Mouse (Mus musculus): ENCODE data around the gene Ulk2.
A peak's percentile ranks its signal among the peaks of the same experiment; 100 is the strongest.
"Not testable (repeated sequence)": the region's sequence is repeated elsewhere in the genome, so short reads cannot be mapped to it uniquely, and the experiment has no call there.

The Ulk2 gene

GRCm38 (mm10) chr11:61854988-61855411 lies at the start of gene Ulk2:
Gene Ulk2 (minus strand): TSS chr11:61855073.
- DNase-seq (ENCODE audit: low spot score in 2 of 2), result peak; percentile 84 to 87

GRCm38 (mm10) chr11:61882183-61882582 lies 27.3 kb upstream of the Ulk2 start:
- peak in 1 of 2 experiments; percentile 5 for DNase-seq (ENCODE audit: low spot score in 2 of 2)

GRCm38 (mm10) chr11:61879921-61880320 lies 25.0 kb upstream of the Ulk2 start:
- no peak for DNase-seq (ENCODE audit: low spot score in 2 of 2)

- DNase-seq (ENCODE audit: low spot score in 2 of 2), result peak in 1 of 2 experiments; percentile 43
Measured at GRCm38 (mm10) chr11:61871881-61872280, 17.0 kb upstream of the Ulk2 start.

GRCm38 (mm10) chr11:61866856-61867255 lies 12.0 kb upstream of the Ulk2 start:
- DNase-seq (ENCODE audit: low spot score in 2 of 2), result no peak

GRCm38 (mm10) chr11:61861781-61862547 lies 7.1 kb upstream of the Ulk2 start:
- DNase-seq (ENCODE audit: low spot score in 2 of 2), result no peak

- DNase-seq (ENCODE audit: low spot score in 2 of 2), result no peak
Measured at GRCm38 (mm10) chr11:61859316-61859715, 4.4 kb upstream of the Ulk2 start.

GRCm38 (mm10) chr11:61855539-61855938 lies 666 bp upstream of the Ulk2 start:
- no peak for DNase-seq (ENCODE audit: low spot score in 2 of 2)

- peak; percentile 68 to 84 for DNase-seq (ENCODE audit: low spot score in 2 of 2)
Measured at GRCm38 (mm10) chr11:61854211-61854987, 474 bp downstream of the Ulk2 start.

GRCm38 (mm10) chr11:61853659-61854058 lies 1.2 kb downstream of the Ulk2 start:
- no peak for DNase-seq (ENCODE audit: low spot score in 2 of 2)

GRCm38 (mm10) chr11:61852916-61853315 lies 2.0 kb downstream of the Ulk2 start:
- DNase-seq (ENCODE audit: low spot score in 2 of 2), result no peak

GRCm38 (mm10) chr11:61851195-61851594 lies 3.7 kb downstream of the Ulk2 start:
- DNase-seq (ENCODE audit: low spot score in 2 of 2), result no peak

GRCm38 (mm10) chr11:61840663-61841062 lies 14.2 kb downstream of the Ulk2 start:
- DNase-seq (ENCODE audit: low spot score in 2 of 2), result not testable (repeated sequence)

- DNase-seq (ENCODE audit: low spot score in 2 of 2), result no peak
Measured at GRCm38 (mm10) chr11:61839940-61840339, 14.9 kb downstream of the Ulk2 start.

- DNase-seq (ENCODE audit: low spot score in 2 of 2), result no peak
Measured at GRCm38 (mm10) chr11:61839182-61839581, 15.7 kb downstream of the Ulk2 start.

GRCm38 (mm10) chr11:61809793-61810192 lies 45.1 kb downstream of the Ulk2 start:
- no peak for DNase-seq (ENCODE audit: low spot score in 2 of 2)

GRCm38 (mm10) chr11:61808551-61809117 lies 46.2 kb downstream of the Ulk2 start:
- DNase-seq (ENCODE audit: low spot score in 2 of 2), result no peak

- no peak for DNase-seq (ENCODE audit: low spot score in 2 of 2)
Measured at GRCm38 (mm10) chr11:61793441-61793840, 61.4 kb downstream of the Ulk2 start.

GRCm38 (mm10) chr11:61788550-61788949 lies 66.3 kb downstream of the Ulk2 start:
- no peak for DNase-seq (ENCODE audit: low spot score in 2 of 2)

- DNase-seq (ENCODE audit: low spot score in 2 of 2), result not testable (repeated sequence)
Measured at GRCm38 (mm10) chr11:61782526-61782925, 72.3 kb downstream of the Ulk2 start.

GRCm38 (mm10) chr11:61774551-61775149 lies 80.2 kb downstream of the Ulk2 start:
- no peak for DNase-seq (ENCODE audit: low spot score in 2 of 2)
